Mouse (Mus musculus): ENCODE results near the gene Arrdc2. TPM values are rescaled to one million over a fixed set of nuclear protein-coding genes. Genes with fewer than 3 reads are reported as not detected.

The Arrdc2 gene
- 15.6 and 33.8 TPM in 2 replicates for total RNA-seq (2014; rRNA removed)
- 25.7 and 29.5 TPM in 2 replicates for polyA plus RNA-seq (2012; rRNA removed)

GRCm38 (mm10) chr8:70839408-70840351 is at the start of gene Arrdc2:
Arrdc2 (minus strand) TSS chr8:70839720.
- Histone ChIP-seq H3K79me2 (ENCODE audit: control insufficient read depth, insufficient read depth, low read length) (no peaks in the 10 kb centered on the region), H3K4me1 (ENCODE audit: control insufficient read depth, insufficient read depth, low read length) (peaks cover 8% of the 10 kb centered on the region), H3K36me3 (ENCODE audit: control insufficient read depth, insufficient read depth, low read length) (peaks cover 2% of the 10 kb centered on the region; the same call in 1 of the 2 replicates), H3K27ac (replicated peaks; ENCODE audit: insufficient read depth, low read depth, low read length) (peak within 1 kb of the TSS; percentile 91), H3K27me3 (ENCODE audit: control insufficient read depth, insufficient read depth, low read length) (no peaks in the 10 kb centered on the region), H3K9ac (ENCODE audit: low read depth, low read length) (peak within 1 kb of the TSS; percentile 94), H3K4me3 (ENCODE audit: insufficient read depth, low read depth, low read length) (peak within 1 kb of the TSS; percentile 82)
- TF ChIP-seq POLR2A (IDR thresholded peaks at IDR 0.05; ENCODE audit: extremely low read depth, insufficient read depth, low read length) (peak; percentile 100), CTCF (IDR thresholded peaks at IDR 0.05; ENCODE audit: low read depth, low read length) (no peak)
- peak; percentile 99 for DNase-seq (ENCODE audit: extremely low read depth, low read depth, low spot score)
- 2% methylated on average over 54 of the region's 55 CpGs for WGBS

- no peak for TF ChIP-seq POLR2A (IDR thresholded peaks at IDR 0.05; ENCODE audit: extremely low read depth, insufficient read depth, low read length)
- no peak for TF ChIP-seq CTCF (IDR thresholded peaks at IDR 0.05; ENCODE audit: low read depth, low read length)
- Histone ChIP-seq H3K4me3 (ENCODE audit: insufficient read depth, low read depth, low read length) (no peak overlapping the region), H3K27me3 (ENCODE audit: control insufficient read depth, insufficient read depth, low read length) (peaks cover 5% of the 10 kb centered on the region; the same call in 1 of the 2 replicates), H3K79me2 (ENCODE audit: control insufficient read depth, insufficient read depth, low read length) (no peaks in the 10 kb centered on the region), H3K36me3 (ENCODE audit: control insufficient read depth, insufficient read depth, low read length) (no peaks in the 10 kb centered on the region), H3K9ac (ENCODE audit: low read depth, low read length) (no peak overlapping the region), H3K4me1 (ENCODE audit: control insufficient read depth, insufficient read depth, low read length) (no peaks in the 10 kb centered on the region), H3K27ac (replicated peaks; ENCODE audit: insufficient read depth, low read depth, low read length) (no peak overlapping the region)
- no peak for DNase-seq (ENCODE audit: extremely low read depth, low read depth, low spot score)
- 16% methylated on average over 18 of the region's 18 CpGs for WGBS
These were observed 48.1 kb upstream of the Arrdc2 start for GRCm38 (mm10) chr8:70887669-70888068.

- 21% methylated on average over 12 of the region's 12 CpGs for WGBS
- H3K27ac ChIP-seq (replicated peaks; ENCODE audit: insufficient read depth, low read depth, low read length): no peak overlapping the region
- no peak overlapping the region for H3K9ac ChIP-seq (ENCODE audit: low read depth, low read length)
- no peak for TF ChIP-seq POLR2A (IDR thresholded peaks at IDR 0.05; ENCODE audit: extremely low read depth, insufficient read depth, low read length)
- no peak for TF ChIP-seq CTCF (IDR thresholded peaks at IDR 0.05; ENCODE audit: low read depth, low read length)
- H3K79me2 ChIP-seq (ENCODE audit: control insufficient read depth, insufficient read depth, low read length): no peaks in the 10 kb centered on the region
- H3K4me1 ChIP-seq (ENCODE audit: control insufficient read depth, insufficient read depth, low read length): no peaks in the 10 kb centered on the region
- no peak for DNase-seq (ENCODE audit: extremely low read depth, low read depth, low spot score)
- no peaks in the 10 kb centered on the region for H3K36me3 ChIP-seq (ENCODE audit: control insufficient read depth, insufficient read depth, low read length)
- no peak overlapping the region for H3K4me3 ChIP-seq (ENCODE audit: insufficient read depth, low read depth, low read length)
- no peaks in the 10 kb centered on the region; the same call in 1 of the 2 replicates for H3K27me3 ChIP-seq (ENCODE audit: control insufficient read depth, insufficient read depth, low read length)
These were observed 46.1 kb upstream of the Arrdc2 start for GRCm38 (mm10) chr8:70885612-70886011.

GRCm38 (mm10) chr8:70884683-70885082 is 45.2 kb upstream of the Arrdc2 start:
- H3K27me3 ChIP-seq (ENCODE audit: control insufficient read depth, insufficient read depth, low read length): no peaks in the 10 kb centered on the region; the same call in 1 of the 2 replicates
- 75% methylated on average over 10 of the region's 10 CpGs for WGBS

GRCm38 (mm10) chr8:70884186-70884585 is 44.7 kb upstream of the Arrdc2 start:
- Histone ChIP-seq H3K27ac (replicated peaks; ENCODE audit: insufficient read depth, low read depth, low read length) (no peak overlapping the region), H3K79me2 (ENCODE audit: control insufficient read depth, insufficient read depth, low read length) (no peaks in the 10 kb centered on the region), H3K4me1 (ENCODE audit: control insufficient read depth, insufficient read depth, low read length) (no peaks in the 10 kb centered on the region), H3K27me3 (ENCODE audit: control insufficient read depth, insufficient read depth, low read length) (no peaks in the 10 kb centered on the region; the same call in 1 of the 2 replicates), H3K36me3 (ENCODE audit: control insufficient read depth, insufficient read depth, low read length) (no peaks in the 10 kb centered on the region), H3K9ac (ENCODE audit: low read depth, low read length) (no peak overlapping the region), H3K4me3 (ENCODE audit: insufficient read depth, low read depth, low read length) (no peak overlapping the region)
- no peak for DNase-seq (ENCODE audit: extremely low read depth, low read depth, low spot score)
- 81% methylated on average over 4 of the region's 4 CpGs for WGBS
- no peak for TF ChIP-seq POLR2A (IDR thresholded peaks at IDR 0.05; ENCODE audit: extremely low read depth, insufficient read depth, low read length)
- no peak for TF ChIP-seq CTCF (IDR thresholded peaks at IDR 0.05; ENCODE audit: low read depth, low read length)

More at GRCm38 (mm10) chr8:70884683-70885082, 45.2 kb upstream of the Arrdc2 start:
- H3K4me3 ChIP-seq (ENCODE audit: insufficient read depth, low read depth, low read length): no peak overlapping the region
- H3K36me3 ChIP-seq (ENCODE audit: control insufficient read depth, insufficient read depth, low read length): no peaks in the 10 kb centered on the region
- no peak for TF ChIP-seq POLR2A (IDR thresholded peaks at IDR 0.05; ENCODE audit: extremely low read depth, insufficient read depth, low read length)
- no peak for TF ChIP-seq CTCF (IDR thresholded peaks at IDR 0.05; ENCODE audit: low read depth, low read length)
- H3K4me1 ChIP-seq (ENCODE audit: control insufficient read depth, insufficient read depth, low read length): no peaks in the 10 kb centered on the region
- no peaks in the 10 kb centered on the region for H3K79me2 ChIP-seq (ENCODE audit: control insufficient read depth, insufficient read depth, low read length)
- no peak overlapping the region for H3K27ac ChIP-seq (replicated peaks; ENCODE audit: insufficient read depth, low read depth, low read length)
- no peak for DNase-seq (ENCODE audit: extremely low read depth, low read depth, low spot score)
- H3K9ac ChIP-seq (ENCODE audit: low read depth, low read length): no peak overlapping the region

All from liver, adult 2 months (tissue).